Comparison of ENCODE assay signal across 18 mouse cellular contexts in the genomic region with DNA sequence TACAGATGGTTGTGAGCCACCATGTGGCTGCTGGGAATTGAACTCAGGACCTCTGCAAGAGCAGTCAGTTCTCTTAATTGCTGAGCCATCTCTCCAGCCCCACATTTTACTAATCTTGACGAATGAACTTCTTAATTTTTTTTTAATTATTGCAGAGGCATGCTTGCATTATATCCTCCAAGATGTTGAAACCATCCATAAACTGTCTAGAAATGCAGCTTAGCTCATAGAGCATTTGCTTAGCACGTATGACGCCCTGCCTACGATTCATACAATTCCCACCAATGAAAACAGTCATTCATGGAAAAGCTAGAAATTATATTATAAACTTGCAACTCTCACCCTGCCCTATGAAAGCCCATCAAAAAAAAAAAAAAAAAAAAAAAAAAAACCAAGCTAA. TPM values are rescaled to one million over a fixed set of nuclear protein-coding genes. Genes with fewer than 3 reads are reported as not detected.
DNase-seq lines count a peak whose midpoint lies in the region; ATAC-seq lines count a peak whose summit lies in the region.
"Had no signal": no experiment of that assay in that cellular context is flagged by ENCODE, and none has a peak within 500 bp of the region (broad histone marks: within the 10 kb centered on the region; RNA-seq: fewer than 3 reads in every experiment).

No protein-coding gene starts in this region.

- intact Hi-C loops in heart, postnatal 25 days (cut with DNase I), result loop anchor here (10.0 kb wide), 1 partner anchor 589 kb away; no protein-coding TSS in a partner anchor

- ATAC-seq in megakaryocyte progenitor cell, adult 5-6 weeks (replicated peaks; ENCODE audit: poor library complexity), result peak; percentile 62
- ATAC-seq: forebrain, embryonic 14.5 days; forebrain, embryonic 16.5 days had no signal

- peak; percentile 4 for DNase-seq in heart, adult 11 months
- DNase-seq in heart, postnatal 25 days (ENCODE audit: low spot score), result no peak
- DNase-seq in 416B (ENCODE audit: low read depth), result peak; percentile 34
- no peak for DNase-seq in urinary bladder, postnatal 10 days (ENCODE audit: low spot score)
- DNase-seq: adrenal gland, adult 2 months; adrenal gland, postnatal 10 days; adrenal gland, postnatal 25 days; cerebellum, adult 11 months; cerebellum, adult 18-20 months; cerebellum, adult 8-10 months; cerebellum, adult 9-11 months; cerebellum, postnatal 14 days; cerebellum, postnatal 36 days; embryo, embryonic 11 days had no signal

RNA-seq across cellular contexts. Expression of a gene that starts 8.9 kb away (rescaled TPM):
- 10 to 100 TPM; 28.7 to 29.0 TPM for total RNA-seq in heart, postnatal 25 days (2021)
- 11.6 and 16.3 TPM in 2 replicates for total RNA-seq in megakaryocyte progenitor cell, adult 5-6 weeks (2015)
- 7.1 and 9.9 TPM in 2 replicates for total RNA-seq in megakaryocyte progenitor cell, adult 5-6 weeks (2017)
- total RNA-seq: MEL had no signal

Comparison
In these comparisons a context has a peak if more than half of its experiments do, and no peak if none do; other contexts are left out.
1. DNase-seq: peak in heart, adult 11 months (single experiment) and 416B (single experiment); none in heart, postnatal 25 days (single experiment) and urinary bladder, postnatal 10 days (single experiment).